Mouse (Mus musculus) heart, adult 18-20 months (tissue): ENCODE measurements around the gene Pde4d. TPM values are rescaled to one million over a fixed set of nuclear protein-coding genes. Genes with fewer than 3 reads are reported as not detected.

Experiments used
- DNase-seq, 2 experiments: peaks; one replicate each; pipeline ENCODE4 v3.0.0; 2021 to 2022; ENCODE audit warnings: mixed read lengths in 1 of 2
- total RNA-seq, 2 experiments: library from RNA; stranded (reverse); gene quantifications; 2 replicates each; pipeline ENCODE4 v1.2.3; 2021

The Pde4d gene
- total RNA-seq, 2 experiments from 2014 or later, result 35.4 to 40.4 TPM

DNA sequence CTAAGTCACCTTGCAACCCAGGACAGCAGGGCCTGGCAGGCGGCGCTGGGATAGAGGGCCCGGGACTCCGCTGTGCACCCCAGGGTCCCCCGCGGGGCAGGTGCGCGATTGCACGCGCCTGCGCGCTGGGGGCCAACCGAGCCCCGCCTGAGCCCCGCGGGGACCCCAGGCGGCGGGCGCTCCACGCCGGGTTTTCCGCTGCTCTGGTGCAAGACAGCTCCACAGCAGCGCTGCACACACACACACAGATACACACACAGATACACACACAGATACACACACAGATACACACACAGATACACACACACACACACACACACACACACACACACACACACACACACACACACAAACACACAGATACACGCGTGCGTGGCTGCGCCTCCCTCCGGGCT, 1452.7 kb downstream of the Pde4d start:
- peak; percentile 49 to 56 for DNase-seq

DNA sequence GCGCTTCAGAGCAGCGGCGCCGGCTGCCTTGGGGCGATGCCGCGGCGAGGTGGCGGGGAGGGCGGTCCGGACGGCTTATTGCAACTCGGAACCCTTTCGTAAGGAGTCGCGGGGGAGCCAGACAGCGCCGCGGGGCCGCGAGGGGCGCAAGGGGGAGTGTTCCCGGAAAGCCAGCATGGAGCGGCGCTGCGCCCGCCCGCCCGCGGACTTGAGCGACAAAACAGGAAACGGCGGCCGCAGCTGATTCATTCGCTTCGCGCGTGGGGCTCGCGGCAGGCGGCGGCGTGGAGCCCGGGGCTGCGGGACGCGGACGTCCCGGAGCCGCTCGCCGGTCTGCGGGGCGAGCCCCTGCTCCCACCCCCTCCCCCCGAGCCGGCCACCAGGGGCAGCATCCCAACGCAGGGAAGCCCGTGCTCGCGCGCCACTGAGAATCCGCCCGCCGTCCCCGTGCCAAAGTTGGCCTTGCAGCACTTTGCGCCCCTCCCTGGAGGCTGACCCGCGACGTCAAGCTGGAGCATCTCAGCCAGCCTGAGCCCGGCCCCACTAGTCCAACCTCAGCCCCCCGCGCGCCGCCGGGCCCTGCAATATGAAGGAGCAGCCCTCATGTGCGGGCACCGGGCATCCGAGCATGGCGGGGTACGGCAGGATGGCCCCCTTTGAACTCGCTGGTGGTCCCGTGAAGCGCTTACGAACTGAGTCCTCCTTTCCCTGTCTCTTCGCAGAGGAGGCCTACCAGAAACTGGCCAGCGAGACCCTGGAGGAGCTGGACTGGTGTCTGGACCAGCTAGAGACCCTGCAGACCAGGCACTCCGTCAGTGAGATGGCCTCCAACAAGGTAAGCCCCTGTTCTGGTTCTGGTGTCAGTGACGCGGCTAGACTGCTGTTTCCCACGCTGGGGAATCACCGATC, 1453.4 kb downstream of the Pde4d start:
- DNase-seq, result peak; percentile 74 to 78

DNA sequence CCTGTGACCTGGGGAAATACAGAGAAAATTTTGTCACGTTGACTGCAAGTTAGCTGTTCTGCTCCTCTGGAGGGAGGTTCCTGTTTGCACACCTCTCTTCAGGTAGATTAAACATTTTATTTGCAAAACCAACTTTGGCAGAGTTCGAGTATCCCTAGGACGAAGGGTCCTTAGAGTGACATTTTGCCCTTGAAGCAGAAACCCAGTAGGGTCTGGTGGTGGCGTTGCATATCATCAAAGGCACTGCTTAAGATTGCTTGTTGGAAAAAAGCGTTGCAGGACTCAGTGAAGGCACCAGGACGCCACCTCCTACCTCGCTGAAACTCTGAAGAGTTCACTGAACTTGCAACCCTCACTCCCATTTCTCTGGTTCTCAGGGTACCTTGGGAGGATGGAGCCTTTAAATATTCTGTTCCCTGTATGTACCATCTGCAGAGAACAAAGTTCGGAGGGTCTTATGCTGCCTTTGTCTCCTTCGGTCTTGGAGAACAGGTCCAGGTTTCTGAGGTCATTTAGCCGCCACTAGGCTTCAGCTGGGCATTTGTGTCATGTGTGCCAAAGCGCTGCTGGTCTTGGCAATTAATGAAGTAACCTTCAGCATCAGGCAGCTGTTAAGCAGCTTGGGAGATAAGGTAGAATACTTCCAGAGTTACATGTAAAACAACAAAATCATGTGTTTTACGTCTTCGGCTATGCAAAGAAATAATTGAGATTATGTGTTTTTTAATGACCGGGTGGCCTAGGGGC, 1454.2 kb downstream of the Pde4d start:
- DNase-seq, result no peak

DNA sequence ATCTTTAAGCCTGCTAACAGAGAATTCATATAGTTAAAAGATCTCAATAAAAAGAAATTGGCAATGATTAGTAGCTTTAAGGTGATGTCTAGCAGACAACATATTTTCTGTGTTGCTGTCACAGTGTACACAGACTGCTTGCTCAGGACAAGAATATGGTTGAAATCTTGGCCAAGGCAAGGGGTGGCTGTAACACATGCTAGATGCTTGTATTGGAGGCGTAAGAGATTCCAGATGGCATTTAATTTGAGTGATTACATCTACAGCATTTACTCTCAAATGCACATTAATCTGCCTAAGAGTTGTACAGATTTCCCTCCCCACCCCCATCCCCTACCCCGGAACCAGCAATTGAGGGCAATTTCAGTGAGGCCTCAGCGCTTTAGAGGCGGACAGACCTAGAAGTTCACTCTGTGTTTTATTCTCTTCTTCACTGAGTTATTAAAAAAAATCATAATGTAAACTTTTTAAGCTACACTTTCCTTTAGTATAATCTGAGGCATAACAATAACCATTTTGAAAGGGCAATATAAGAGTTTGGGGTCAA, 1456.7 kb downstream of the Pde4d start:
- DNase-seq, result no peak

DNA sequence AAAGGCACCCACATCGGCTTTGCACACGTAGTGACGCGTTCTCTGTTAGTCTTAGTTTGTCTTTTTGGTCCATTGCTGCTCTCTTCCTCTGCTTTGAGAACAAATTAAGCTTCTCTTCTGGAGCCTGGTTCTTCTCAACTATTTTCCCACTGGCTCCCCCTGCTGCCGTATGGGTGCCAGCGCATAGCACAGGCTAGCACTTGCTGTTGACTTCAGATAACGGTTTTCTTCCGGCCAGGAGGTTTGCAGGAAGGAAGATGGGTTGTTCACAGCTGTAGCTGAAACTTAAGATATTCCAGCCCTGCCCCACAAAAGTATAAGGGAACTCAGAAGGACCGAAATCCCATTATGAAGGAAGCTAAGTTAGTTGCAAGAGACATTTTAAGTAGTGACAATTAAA, 1457.9 kb downstream of the Pde4d start:
- peak; percentile 73 to 90 for DNase-seq

DNA sequence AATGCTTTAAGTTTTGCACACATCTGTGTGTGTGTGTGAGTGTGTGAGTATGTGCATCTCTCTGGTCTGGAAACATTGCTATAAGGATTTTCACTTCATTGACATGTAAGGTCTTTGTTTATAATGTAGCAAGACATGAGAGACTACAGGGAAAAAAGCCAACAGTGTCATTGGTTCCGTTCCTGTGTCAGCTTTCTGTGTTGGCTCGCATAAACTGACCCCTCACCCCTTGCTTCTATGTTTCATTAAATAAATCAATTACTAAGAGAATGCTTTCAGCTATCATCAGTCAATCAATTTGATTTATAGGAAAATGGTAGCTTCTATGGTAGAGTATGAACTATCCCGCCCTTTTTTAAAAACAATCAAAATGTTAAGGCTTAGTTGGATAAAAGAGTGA, 1458.6 kb downstream of the Pde4d start:
- DNase-seq, result no peak

DNA sequence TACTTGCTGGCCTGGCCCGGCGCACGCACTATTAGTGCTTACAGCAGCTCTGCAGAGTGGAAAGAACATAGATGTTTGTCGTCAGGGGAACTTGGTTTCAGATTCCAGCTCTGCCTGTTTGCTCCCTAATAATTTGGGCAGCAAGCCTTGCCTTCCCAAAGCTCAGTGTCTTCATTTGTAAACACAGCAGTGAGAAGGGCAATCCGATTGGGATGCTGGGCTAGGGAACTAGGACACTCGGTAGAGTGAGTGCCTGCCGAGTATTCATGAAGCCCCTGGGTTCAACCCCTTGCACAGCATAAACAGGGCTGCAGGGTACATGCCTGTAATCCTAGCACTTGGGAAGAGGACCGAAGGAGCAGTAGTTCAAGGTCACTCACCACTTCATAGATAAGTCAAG, 1459.4 kb downstream of the Pde4d start:
- DNase-seq, result no peak

DNA sequence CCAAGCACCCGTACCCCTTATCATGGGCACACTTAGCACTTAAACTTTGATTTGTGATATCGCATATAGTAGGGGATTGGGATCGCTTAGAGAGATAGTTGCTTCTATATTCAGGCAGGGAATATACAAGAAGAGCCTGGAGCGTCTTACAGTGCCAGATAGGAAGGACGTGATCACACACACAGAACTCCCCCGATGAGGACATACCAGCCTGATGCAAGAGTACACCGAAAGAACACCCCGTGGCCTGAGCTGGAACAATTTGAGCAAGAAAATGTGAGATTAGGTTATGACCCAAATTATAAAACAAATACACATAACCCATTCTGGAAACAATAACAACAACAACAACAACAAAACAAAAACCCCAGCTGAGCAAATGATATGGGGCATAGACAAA, 1461.2 kb downstream of the Pde4d start:
- no peak for DNase-seq

DNA sequence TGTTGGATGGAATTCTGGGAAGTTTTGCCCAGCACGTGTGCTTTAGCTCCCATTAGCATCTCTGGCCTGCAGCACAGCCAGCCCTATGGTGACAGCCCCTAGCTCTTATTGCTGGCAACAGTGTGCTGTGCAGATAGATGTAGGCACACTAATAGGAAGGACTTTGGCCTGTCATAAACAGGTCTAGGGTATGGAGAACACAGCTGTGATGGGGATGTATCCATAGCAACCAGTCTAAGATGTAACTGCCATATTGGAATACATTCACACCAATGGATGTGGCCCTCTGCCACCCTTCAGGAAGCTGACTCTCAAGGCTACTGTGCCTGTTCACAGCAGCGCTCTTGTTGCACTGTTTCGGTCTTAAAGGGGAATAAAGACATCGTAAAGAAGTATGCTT, 1462.9 kb downstream of the Pde4d start:
- DNase-seq, result no peak

DNA sequence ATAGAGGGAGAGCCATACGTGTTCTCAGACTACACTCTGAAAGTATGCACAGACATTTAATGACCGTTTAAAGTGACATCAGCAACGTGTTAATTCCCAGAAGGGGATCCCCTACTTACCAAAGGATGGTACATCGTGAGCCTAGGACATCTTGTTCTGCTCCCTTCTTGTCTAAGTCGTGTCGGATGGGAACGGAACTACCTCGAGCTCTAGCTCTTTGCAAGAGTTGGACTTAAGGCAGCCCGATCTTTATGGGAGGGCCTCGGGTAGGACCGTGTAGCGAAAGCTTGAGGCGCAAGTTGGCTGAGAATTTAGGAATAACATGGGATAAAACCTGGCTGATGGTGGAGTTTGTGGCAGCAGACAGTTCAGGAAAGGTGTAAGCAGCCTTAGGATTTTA, 1464.5 kb downstream of the Pde4d start:
- no peak for DNase-seq

DNA sequence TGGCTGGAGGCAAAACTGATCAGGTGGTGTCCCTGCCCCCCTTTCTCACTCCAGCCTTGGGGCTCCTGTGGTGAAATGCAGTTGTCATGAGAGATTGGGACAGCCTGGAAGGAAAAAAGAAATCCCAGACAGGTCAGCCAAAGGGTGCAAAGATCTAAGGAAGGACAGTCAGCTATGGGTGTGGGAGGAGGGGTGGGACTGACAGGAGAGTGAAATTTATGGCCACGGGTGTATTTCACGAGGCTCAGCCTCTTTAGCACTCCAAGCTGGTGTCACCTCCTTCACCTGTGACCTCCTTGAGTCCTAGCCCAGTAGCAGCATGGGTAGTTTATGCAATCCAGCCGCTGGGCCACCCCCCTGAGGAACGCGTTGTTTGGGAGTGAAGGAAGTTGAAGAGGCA, 1465.1 kb downstream of the Pde4d start:
- DNase-seq, result peak in 1 of 2 experiments; percentile 40

DNA sequence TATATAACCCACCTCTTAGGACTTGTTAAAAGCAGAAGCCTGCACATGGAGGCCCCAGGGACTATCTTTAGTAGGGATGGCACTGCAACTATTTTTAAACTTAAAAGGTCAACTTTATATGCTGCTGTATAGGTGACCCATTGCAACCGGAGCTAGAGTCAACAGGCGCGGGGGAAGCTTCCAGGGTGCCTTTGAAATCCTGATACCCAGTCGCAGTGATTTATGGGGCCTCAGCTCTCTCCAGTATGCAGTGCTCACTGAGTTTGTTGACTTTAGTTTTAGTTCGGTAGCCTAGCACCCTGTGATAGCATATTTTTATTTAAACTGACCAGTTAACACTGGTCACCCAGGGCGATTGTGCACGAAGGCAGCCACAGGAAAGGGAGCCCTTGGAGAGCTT, 1465.8 kb downstream of the Pde4d start:
- DNase-seq, result no peak

DNA sequence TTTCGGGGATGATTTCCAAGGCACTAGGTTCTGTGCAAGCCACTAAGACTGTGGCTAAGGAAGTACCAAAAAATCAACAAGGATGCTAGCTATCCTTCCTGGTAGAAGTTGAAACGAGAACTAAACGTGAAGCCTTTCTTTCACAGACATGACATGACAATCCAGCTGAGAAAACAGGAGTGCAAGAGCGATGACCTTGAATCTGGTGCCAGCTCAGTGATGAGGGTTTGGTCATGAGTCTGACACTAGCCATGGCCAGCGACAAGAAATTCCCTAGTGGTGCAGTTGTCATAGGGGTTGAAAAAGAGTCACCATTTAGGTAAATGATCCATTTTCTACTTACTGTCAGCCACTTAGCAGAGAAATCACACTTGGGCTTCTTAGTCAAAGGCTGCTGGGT, 1466.2 kb downstream of the Pde4d start:
- DNase-seq, result peak; percentile 54 to 57

DNA sequence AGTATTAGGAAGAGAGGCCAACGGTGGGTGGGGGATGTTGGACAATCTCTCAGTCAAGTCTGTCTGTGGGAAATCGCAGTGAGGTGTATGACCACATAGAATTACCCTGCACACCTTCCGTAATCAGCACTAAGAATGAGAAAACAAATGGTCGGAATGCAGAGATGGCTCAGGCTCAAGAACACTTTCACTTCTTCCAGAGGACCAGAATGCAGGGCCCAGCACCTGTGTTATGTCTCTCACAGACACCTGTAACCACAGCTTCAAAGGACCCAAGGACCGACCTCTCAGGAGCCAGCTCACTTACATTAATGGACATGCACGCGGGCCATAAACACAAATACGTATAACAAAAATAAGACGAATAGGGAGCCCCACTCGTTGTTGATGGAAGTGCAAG, 1467.8 kb downstream of the Pde4d start:
- no peak for DNase-seq

DNA sequence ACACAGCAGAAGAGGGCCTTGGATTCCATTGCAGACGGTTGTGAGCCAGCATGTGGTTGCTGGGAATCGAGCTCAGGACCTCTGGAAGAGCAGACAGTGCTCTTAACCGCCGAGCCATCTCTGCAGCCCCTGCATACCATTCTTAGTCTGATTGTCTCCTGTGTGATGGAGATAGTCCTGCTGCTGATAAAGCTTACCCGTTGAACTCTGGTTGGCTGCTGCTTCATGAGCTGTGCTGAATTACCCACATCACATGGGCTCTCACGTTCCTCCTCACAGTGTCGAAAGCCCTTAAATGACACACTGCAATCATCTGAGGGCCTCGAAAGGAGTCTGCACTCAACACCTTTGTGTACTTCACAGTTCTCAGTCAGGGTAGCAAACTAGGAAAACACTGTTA, 1468.9 kb downstream of the Pde4d start:
- no peak for DNase-seq

DNA sequence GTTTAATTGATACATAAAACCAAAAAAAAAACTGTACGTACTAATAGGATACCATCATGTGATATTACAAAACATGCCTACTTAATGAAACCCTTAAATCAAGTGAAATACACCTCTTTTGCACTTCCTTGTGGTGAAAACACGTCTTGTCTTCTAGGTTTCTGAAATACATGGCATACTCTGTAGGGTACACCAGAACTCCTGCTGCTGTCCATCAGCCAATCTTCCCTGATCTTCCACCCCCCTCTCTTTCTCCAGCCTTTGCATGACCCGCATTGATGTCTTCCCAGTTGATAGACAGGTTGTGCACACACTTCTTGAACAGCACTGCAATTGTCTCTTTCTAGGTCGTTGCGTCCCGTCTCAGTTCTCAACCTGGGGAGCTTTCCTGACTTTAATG, 1470.5 kb downstream of the Pde4d start:
- DNase-seq, result no peak

DNA sequence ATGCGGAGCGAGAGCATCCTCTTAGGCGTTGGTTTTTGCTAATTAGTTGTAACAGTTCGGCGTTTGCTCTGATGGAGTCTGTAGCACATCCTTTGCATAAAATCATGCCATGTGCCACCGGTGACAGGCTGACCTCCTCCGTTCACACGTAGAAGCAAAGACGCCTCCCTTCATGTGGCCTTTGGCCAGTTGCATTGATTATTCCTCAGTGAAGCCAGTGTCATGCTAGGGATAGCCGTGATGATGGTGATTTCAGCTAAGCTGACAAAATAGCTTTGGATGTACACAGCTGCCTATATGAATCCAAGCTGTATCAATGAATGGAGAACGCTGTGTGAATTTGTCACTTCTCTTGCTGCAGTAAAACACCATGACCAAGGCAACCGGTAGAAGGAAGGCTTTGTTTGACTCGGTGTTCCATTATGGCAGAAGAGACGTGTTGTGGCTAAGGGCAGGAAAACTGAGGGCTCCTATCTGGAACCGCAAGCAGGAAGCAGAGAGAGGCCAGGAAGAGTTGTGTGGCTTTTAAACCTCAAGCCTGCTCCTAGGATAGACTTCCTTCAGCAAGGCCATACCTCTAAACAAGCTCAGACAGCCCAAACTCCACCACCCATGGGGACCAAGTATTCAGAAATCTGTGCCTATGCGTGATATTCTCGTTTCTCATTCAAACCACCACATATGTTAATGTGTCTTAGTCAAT, 1471.7 kb downstream of the Pde4d start:
- no peak for DNase-seq

DNA sequence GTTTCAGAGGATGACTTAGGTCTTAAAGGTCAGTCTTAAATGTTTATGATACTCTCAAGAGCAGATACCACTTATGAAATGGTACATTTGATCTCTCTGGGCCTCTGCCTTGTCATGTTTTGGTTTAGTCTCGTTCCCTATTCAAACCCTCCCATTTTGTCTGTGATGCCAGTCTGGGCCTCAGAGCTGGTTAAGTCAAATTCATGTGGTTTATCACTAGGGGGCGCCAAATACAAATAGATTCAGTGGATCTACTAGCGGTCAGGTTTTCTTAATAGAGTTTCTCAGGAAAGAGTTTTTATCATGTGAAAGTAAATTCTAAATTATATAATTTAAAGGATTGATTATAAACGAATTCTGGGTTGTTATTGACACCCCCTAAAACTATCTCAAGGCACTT, 1472.5 kb downstream of the Pde4d start:
- peak; percentile 67 to 86 for DNase-seq

DNA sequence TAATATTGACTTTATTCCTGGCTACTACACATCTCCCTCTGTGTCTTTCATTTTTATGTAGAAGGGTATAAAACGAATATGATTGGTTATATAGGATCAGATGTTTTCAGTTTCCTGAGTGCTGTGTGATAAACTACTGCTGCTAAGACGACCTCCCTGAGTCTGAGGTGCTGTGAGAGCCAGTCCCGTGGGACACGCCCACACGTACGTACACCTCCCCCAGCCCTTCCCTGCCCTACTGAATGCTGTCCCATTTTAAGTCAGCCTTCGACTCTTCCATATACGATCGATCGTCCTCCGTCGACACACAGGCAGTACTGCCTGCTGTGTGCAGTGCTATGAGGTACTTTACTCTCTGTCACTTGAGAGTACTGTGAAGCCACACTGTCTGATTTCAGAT, 1473.0 kb downstream of the Pde4d start:
- no peak for DNase-seq

DNA sequence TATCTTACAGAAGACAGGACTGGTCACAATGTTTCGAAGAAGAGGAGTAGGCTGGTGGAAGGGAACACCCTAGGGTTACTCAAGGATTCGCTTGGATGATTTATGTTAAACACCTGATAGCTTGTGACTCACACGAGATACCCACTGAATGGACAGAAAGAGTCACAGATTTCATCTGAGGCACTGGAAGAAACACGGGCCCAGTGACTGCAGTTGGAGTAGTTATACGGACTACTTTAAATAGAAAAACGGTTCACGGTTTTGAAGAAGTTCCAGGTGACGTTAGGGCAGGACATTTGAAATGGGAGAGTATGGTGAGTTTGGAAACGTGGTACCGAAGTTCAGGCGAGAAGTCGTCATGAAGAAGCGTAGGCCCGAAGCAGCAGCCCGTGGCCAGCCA, 1475.0 kb downstream of the Pde4d start:
- no peak for DNase-seq

DNA sequence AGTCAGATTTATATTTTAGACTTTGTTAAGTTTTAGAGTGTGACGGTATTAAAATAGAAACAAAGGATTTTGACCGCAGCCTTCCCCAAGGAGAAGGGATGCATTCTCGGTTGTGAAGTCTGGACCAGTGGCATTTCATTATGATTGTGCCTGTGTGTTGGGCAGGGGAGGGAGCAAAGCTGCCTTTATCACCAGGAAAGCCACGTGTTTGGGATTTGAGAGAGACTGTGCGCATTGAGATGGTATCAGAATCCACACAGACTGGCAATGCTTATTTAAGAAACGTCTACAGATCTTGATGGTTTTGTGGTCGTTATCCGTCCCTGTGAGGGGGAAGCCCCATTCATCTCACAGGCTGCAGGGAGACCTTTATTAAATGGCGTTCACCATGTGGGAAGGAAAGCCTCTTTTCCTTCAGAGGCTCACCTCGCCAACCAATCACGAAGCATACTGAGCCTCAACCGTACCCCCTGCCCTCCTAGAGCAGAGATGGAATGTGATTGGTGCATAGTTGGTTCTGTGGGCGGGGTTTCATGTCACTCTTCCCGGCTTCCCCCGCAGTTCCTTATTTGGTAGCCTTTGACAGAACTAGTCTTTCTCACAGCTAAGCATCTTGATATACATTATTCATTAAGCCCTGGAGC, 1476.7 kb downstream of the Pde4d start:
- peak in 1 of 2 experiments; percentile 46 for DNase-seq

DNA sequence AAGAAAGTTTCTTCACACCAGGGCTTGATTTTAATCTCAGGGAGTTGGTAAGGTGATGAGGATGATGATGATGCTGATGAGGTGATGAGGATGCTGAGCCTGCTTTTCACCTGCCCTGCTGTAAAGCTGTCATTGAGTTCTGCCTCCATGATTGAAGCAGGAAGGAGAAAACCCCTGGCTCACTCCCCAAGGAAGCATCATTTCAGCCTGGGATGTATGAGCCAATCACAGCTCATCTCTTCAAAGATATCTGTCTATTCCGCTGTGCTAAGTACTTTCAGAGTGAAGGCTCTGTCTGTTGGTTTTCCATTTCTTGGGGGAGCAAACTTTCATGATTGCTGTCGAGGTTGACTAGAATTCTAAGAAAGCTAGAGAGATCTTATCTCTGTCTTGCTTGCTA, 1478.0 kb downstream of the Pde4d start:
- DNase-seq, result no peak
